7 mouse cellular contexts compared by ENCODE assay signal in genomic region chr6:82772451-82773101, GRCm38 (mm10). TPM values are rescaled to one million over a fixed set of nuclear protein-coding genes. Genes with fewer than 3 reads are reported as not detected.
DNase-seq lines count a peak whose midpoint lies in the region; ATAC-seq and TF ChIP-seq lines count a peak whose summit lies in the region.

No protein-coding gene starts in this region.

- peak overlapping the region; percentile 49 for H3K4me3 ChIP-seq in thymus, adult 2 months (ENCODE audit: control insufficient read depth, insufficient read depth, low read length)
- peak overlapping the region; percentile 64 for H3K4me3 ChIP-seq in heart, embryonic 13.5 days
- peak overlapping the region; percentile 57 to 64 for H3K4me3 ChIP-seq in liver, embryonic 14.5 days (ENCODE audit: insufficient read depth in 1 of 2, low read depth in 2 of 2, low read length in 2 of 2)

- H3K27me3 ChIP-seq in thymus, adult 2 months (ENCODE audit: control insufficient read depth, insufficient read depth, low read length), result no peaks in the 10 kb centered on the region
- 0 out of 2 replicates have a peak, but pooled peaks cover 7% of the 10 kb centered on the region for H3K27me3 ChIP-seq in heart, embryonic 13.5 days (replicated peaks)
- H3K27me3 ChIP-seq in liver, embryonic 14.5 days (ENCODE audit: control insufficient read depth, insufficient read depth, low read length), result no peaks in the 10 kb centered on the region

- TF ChIP-seq CTCF in thymus, adult 2 months (IDR thresholded peaks at IDR 0.05; ENCODE audit: borderline replicate concordance, control insufficient read depth, extremely low read depth, insufficient read depth, low read length, poor library complexity), result no peak
- no peak for TF ChIP-seq CTCF in brain, embryonic 14.5 days (IDR thresholded peaks at IDR 0.05; ENCODE audit: borderline replicate concordance, extremely low read depth, insufficient read depth, insufficient read length)
- no peak for TF ChIP-seq CTCF in liver, embryonic 14.5 days (IDR thresholded peaks at IDR 0.05; ENCODE audit: low read depth)

- no peaks in the 10 kb centered on the region for H3K36me3 ChIP-seq in thymus, adult 2 months (ENCODE audit: control insufficient read depth, insufficient read depth, low read length)
- H3K36me3 ChIP-seq in heart, embryonic 13.5 days, result no peaks in the 10 kb centered on the region
- no peaks in the 10 kb centered on the region for H3K36me3 ChIP-seq in liver, embryonic 14.5 days (replicated peaks; ENCODE audit: control insufficient read depth, insufficient read depth, low read depth)

- no peaks in the 10 kb centered on the region for H3K9me3 ChIP-seq in heart, embryonic 13.5 days
- H3K9me3 ChIP-seq in liver, embryonic 14.5 days (ENCODE audit: control insufficient read depth, low read length), result no peaks in the 10 kb centered on the region

- peak overlapping the region; percentile 83 for H3K4me2 ChIP-seq in heart, embryonic 13.5 days
- H3K4me2 ChIP-seq in liver, embryonic 14.5 days (ENCODE audit: low read depth), result peak overlapping the region; percentile 94

- no peak for TF ChIP-seq POLR2A in thymus, adult 2 months (IDR thresholded peaks at IDR 0.05; ENCODE audit: control insufficient read depth, extremely low read depth, insufficient read depth, low read length, poor library complexity)
- no peak for TF ChIP-seq POLR2A in brain, embryonic 14.5 days (IDR thresholded peaks at IDR 0.05; ENCODE audit: borderline replicate concordance, extremely low read depth, insufficient read depth, insufficient read length, poor library complexity, severe bottlenecking)

- H3K9ac ChIP-seq in heart, embryonic 13.5 days, result peak overlapping the region; percentile 94
- peak overlapping the region; percentile 51 for H3K9ac ChIP-seq in liver, embryonic 14.5 days (replicated peaks)

- H3K27ac ChIP-seq in thymus, adult 2 months (ENCODE audit: control insufficient read depth, insufficient read depth, low read length), result no peak overlapping the region
- H3K27ac ChIP-seq in heart, embryonic 13.5 days (replicated peaks), result peak overlapping the region; percentile 96
- H3K27ac ChIP-seq in liver, embryonic 14.5 days, result no peak overlapping the region

- ATAC-seq in heart, embryonic 13.5 days (ENCODE audit: extremely low read depth, insufficient number of reproducible peaks, low FRiP score, low TSS enrichment), result no peak
- ATAC-seq in liver, embryonic 14.5 days (ENCODE audit: insufficient read depth), result no peak

- 12% methylated on average over 19 of the region's 19 CpGs for WGBS in thymus, adult 2 months
- WGBS in heart, embryonic 13.5 days, result 1% methylated on average over 19 of the region's 19 CpGs
- 1% methylated on average over 19 of the region's 19 CpGs for WGBS in liver, embryonic 14.5 days (ENCODE audit: insufficient replicate concordance)

- no peak for TF ChIP-seq EP300 in liver, embryonic 14.5 days (IDR thresholded peaks at IDR 0.05; ENCODE audit: low read depth)

- peak; percentile 9 for DNase-seq in thymus, adult 2 months
- no peak for DNase-seq in thymus, postnatal 36 days
- DNase-seq in brain, embryonic 14.5 days (ENCODE audit: low read depth), result peak; percentile 75
- DNase-seq in liver, embryonic 14.5 days (ENCODE audit: low read depth in 3 of 3, low spot score in 3 of 3), result no peak
- peak; percentile 40 for DNase-seq in retina, postnatal 1 day
- DNase-seq in cerebellum, adult 8-10 months, result no peak

- peaks cover 26% of the 10 kb centered on the region for H3K4me1 ChIP-seq in thymus, adult 2 months (replicated peaks; ENCODE audit: control insufficient read depth, insufficient read depth, low read length)
- H3K4me1 ChIP-seq in heart, embryonic 13.5 days, result peaks cover 44% of the 10 kb centered on the region
- H3K4me1 ChIP-seq in liver, embryonic 14.5 days (replicated peaks; ENCODE audit: control insufficient read depth in 2 of 2, insufficient read depth in 2 of 2, low read length in 1 of 2), result peaks cover 5 to 22% of the 10 kb centered on the region in 2 experiments

RNA-seq across cellular contexts. Expression of gene Hk2, which starts 1.7 kb away (rescaled TPM):
- 6.7 TPM in 2 replicates for polyA plus RNA-seq in thymus, adult 2 months (2012; rRNA removed)
- 3.6 and 4.7 TPM in 2 replicates for polyA plus RNA-seq in brain, embryonic 14.5 days (2012; rRNA removed)
- polyA plus RNA-seq in heart, embryonic 13.5 days (2015; fragmentation: Nextera tagmentation; extraction: Ambion mirVana), result 28.9 and 36.2 TPM in 2 replicates
- 2.4 and 3.2 TPM in 2 replicates for polyA plus RNA-seq in liver, embryonic 14.5 days (2012; rRNA removed)
- 2.5 and 5.6 TPM in 2 replicates for polyA plus RNA-seq in liver, embryonic 14.5 days (2014; fragmentation: Nextera tagmentation; extraction: Ambion mirVana)

Comparison
In these comparisons a context has a peak if more than half of its experiments do, and no peak if none do; other contexts are left out.
1. DNase-seq: peak in thymus, adult 2 months (single experiment), brain, embryonic 14.5 days (single experiment) and retina, postnatal 1 day (single experiment); none in thymus, postnatal 36 days (0 of 2), liver, embryonic 14.5 days (0 of 3) and cerebellum, adult 8-10 months (single experiment).
2. Peak in every context shown above with its lines, with median percentiles within 50 percentile points of each other: H3K4me3 ChIP-seq.